Mouse (Mus musculus): ENCODE measurements around the gene Fto. TPM values are rescaled to one million over a fixed set of nuclear protein-coding genes. Genes with fewer than 3 reads are reported as not detected.

The Fto gene
- total RNA-seq, 1 experiment from 2014 or later, result 36.0 TPM

DNA sequence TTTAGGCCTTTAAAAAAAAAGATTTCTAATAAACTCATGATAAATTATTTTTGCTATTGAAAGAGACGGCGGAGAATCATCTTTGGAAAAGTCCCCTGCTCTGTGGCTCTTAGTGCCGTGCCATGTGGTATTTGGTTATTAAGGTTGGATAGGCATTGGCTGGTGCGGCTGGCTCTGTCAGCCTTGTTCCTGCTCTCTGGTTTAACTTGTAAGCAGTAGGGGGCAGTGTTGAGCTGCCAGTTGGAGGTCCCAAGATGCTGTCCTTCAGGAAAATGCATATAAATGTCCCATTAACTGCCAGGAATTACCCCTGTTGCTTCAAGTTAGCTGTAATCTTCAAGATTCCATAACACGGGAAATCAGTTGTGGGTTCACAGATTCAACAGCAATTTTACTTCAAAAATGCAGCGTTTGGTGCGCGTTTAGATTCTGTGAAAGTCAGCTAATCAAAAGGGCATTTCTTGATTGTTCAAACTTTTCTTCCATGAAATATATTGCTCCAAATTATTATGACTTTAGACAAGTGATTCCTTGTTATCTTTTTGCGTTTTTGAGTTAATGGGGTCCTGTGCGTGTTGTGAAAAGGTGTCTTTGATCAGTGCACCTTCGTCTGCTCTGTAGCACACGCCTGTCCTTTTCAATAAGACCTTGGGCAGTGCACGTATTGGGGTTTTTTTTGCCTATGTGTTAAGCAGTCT is 174.9 kb downstream of the Fto start:
- ATAC-seq (replicated peaks; ENCODE audit: low read depth, poor library complexity, severe bottlenecking), result peak; percentile 96

DNA sequence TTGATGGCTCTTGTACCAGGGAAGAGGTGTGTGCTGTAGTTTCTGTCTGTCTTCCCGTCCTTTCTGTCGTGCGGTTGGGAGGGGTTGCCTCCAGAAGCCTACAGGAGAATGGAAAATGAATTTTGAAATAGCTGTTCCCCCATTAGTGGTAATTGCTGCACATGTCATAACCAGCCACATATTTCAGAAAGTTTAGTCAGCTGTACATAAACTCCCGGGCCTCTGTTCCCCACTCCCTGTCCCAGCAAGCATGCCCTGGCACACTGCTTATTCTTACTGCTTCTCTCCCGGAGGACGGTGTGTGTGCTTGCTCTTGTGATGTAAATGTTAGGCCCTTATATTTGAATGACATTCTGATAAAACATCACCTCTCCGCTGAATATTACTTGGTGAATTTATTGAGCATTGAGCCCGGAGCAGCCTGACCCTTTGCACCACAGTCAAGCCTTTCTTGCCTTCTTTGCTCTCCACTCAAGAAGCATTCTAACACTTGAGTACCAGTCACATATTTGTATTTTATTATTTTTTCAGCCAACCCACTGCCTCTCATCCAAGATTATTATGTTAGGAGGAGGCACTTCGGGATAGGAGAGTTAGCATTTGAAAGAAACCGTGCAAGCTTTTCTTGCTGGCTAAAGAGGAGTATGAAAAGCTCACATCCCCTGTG is 175.6 kb downstream of the Fto start:
- ATAC-seq (replicated peaks; ENCODE audit: low read depth, poor library complexity, severe bottlenecking), result no peak

DNA sequence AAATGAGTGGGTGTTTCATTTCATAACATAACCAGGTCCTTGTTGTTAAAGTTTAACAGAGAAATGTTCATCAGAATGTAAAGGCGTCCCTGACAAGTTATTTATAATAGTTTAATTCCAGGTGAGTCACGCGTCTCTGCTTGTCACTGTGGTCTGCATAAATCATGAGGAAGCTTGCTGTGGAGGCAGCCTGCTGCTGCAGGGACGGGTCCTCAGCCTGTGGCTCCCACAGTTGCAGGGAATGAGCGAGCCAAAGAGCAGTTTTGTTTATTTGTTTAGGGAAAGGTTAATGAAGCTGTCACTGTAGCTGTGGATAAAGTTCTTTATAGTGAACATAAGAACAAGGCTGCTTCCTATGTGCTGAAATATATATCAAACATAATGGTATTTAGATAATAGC is 176.7 kb downstream of the Fto start:
- no peak for ATAC-seq (replicated peaks; ENCODE audit: low read depth, poor library complexity, severe bottlenecking)

DNA sequence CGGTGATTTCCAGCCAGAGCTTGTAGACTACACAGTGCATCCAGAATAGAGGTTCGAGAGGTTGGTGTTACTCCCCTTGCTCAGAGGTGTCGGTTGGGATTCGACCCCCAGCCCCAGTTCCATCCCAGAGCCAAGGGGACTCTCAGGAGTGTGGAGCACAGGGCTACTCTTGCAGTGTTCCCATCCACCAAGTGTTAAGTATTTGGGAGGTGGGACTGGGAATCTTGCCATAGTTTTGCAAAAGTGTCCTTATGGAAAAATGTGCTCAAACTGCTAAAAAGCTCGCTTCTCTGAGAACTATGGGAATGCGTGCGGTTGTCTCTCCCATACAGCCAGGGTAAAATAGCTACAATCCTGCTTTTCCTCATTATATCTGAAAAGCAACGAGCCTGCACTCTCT is 180.0 kb downstream of the Fto start:
- no peak for ATAC-seq (replicated peaks; ENCODE audit: low read depth, poor library complexity, severe bottlenecking)

DNA sequence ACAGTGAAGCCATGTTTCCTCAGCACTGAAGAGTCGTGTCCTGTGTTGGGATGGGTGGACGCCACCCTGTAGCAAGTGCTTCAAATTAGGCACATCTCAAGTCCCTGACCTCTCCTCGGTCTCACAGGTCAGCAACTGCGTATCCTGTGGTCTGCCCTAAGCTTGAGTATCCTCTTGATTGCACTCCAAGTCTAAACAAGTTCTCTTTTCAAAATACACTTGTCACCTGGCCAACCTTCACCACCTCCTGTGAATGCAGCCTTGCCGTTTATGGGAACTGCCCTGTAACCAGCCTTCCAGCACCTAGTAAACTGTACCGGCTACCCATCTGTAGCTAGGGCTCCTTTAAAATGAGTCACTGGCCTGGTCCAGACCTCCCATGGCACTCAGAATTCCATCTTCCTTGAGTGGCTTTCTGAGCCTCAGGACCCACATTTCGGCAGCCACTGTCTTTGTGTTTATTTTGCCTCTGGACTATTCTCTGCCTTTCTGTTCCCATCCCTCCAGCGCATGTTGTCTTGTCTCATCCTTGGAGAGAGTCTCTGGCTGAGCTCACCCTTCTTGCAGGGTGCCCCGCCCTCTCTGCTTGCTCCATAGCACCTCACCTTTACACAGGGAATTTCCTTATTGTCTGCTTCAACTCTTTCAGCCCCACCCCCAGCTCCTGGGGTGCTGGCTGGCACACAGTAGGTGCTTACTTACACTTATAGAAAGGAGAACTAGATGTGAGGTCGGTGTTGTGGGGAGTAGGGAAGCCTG is 181.4 kb downstream of the Fto start:
- no peak for ATAC-seq (replicated peaks; ENCODE audit: low read depth, poor library complexity, severe bottlenecking)

DNA sequence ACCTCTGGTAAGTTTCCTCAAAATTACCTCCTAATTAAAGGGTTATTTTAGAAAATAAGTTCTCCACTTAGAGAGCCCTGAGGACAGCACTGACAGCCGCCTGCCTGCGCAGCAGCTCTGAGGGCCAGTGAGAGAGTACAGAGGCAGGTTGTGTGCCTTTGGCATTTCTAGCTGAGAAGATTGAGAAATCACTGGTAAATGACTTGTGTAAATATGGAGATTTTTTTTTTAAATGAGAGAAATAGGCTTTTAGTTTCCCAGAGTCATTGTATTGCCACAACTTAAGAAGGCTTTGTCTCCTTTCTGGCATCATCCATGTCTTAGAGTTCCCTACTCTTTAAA is 181.9 kb downstream of the Fto start:
- no peak for ATAC-seq (replicated peaks; ENCODE audit: low read depth, poor library complexity, severe bottlenecking)

DNA sequence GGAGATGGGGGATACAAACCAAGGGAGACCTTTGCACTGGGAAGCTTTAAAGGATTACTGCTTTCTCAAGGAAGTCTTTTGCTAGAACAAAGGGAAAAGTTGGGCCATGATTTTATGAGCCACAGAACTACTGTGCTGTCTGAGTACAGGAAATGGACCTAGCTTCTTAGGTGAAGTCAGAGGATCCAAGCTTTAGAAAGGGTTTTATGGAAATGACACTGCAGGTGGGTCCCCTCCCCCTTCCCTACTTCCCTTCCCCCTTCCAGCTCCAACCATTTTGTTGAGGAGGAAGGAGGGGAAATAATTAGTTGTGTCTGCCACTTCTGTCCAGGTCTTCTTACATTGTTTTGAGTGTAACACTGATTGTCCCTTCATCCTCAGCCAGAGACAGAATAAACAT is 182.7 kb downstream of the Fto start:
- ATAC-seq (replicated peaks; ENCODE audit: low read depth, poor library complexity, severe bottlenecking), result no peak

DNA sequence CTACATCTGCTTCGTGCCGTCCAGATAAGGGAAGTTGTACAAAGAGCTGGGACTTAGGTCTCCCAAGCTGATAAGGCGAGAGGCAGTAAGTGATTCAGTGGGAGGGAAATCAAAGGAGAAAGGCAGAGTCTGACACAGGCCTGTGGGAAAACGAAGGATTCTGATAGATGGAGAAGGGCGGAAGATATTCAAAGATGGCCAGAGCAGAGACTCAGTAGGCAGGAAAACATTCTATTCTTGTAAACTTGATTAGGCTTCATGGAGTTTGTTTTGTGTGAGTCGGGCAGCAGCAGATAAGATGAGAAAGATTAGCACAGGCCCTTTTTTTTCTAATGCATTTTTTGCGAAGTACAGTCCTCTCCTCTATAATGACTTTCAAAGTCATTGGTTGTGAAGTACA is 183.6 kb downstream of the Fto start:
- no peak for ATAC-seq (replicated peaks; ENCODE audit: low read depth, poor library complexity, severe bottlenecking)

DNA sequence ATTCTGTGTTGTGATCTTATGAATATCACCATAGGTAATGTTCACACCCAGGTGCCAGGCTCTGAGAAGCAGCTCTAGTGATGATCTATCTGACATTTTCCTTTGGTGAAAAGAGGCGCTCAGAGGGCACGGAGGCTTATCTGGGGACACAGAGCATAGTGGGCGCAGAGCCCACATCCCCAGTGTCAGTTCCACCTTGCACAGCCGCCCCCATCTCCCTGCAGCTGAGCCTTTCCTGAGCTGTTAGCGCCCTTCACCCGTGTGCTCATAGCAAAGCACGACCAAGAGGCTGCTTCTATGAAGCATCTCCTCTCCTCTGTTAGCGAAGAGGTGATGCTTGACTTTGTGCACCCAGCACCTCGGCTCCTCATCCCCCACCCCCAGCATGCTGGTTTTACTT is 185.3 kb downstream of the Fto start:
- ATAC-seq (replicated peaks; ENCODE audit: low read depth, poor library complexity, severe bottlenecking), result peak; percentile 59; the same call in 1 of the 2 replicates

DNA sequence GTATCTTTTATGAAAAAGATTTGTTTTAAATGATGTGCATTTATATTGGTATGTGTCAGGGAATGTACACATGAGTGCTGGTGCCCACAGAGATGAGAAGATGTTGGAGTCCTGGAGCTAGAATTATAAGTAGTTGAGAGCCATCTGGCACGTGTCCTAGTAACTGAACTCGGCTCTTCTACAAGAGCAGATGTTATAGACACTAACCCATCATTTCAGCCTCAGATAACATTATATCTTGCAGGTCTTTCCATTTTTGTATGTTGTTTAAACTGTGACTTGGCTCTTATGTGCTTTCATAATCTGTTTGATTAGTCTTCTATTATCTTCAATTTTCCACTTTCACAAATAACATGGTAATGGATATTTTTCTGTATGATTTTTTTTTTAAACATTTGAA is 186.0 kb downstream of the Fto start:
- ATAC-seq (replicated peaks; ENCODE audit: low read depth, poor library complexity, severe bottlenecking), result no peak

DNA sequence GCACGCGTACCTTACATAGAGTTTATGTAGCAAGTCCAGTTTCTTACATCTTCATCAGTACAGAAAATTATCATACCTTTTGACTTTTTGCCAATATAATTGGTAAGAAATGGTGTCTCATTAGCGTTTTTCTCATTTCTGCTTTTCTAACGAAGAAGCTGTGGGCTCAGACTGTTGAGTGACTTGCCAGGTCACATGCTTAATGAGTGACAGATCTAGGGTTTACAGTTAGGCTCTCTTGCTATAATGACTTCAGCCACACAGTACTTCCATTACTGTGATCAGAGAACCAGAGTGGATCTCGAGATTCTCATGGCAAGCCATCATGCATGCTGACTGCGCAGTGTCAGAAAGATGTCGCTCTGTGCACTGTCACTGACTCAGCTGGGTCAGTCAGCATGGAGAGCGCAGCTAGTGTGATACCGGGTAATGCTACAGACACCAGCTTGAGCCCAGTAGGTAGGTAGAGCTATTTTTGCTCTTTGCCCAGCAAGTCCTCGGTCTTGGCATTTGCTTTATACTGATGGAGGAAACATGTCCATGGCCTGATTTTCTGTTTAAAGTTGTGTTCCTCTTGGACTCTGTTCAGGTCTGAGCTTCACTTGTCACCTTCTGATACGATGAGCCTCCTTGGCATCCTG is 188.8 kb downstream of the Fto start:
- ATAC-seq (replicated peaks; ENCODE audit: low read depth, poor library complexity, severe bottlenecking), result peak; percentile 59

DNA sequence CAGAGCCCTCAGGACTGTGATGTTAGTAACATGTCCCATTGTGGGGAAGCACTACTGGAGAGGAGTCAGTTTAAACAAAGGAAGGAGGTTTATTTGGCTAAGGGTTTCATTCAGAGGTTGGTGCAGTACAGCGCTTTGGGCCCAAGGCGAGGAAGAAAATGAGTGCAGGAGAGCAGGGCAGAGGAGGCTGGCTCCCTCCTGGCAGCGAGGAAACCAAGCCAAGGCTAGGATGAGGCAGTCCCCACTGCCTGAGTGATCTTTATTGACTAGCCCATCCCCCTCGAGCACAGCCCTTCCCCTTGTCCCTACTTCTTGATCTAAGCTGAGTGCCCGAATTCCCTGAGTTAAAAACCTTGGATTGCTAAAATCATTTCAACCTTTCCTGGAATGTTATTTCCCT is 189.5 kb downstream of the Fto start:
- ATAC-seq (replicated peaks; ENCODE audit: low read depth, poor library complexity, severe bottlenecking), result no peak

DNA sequence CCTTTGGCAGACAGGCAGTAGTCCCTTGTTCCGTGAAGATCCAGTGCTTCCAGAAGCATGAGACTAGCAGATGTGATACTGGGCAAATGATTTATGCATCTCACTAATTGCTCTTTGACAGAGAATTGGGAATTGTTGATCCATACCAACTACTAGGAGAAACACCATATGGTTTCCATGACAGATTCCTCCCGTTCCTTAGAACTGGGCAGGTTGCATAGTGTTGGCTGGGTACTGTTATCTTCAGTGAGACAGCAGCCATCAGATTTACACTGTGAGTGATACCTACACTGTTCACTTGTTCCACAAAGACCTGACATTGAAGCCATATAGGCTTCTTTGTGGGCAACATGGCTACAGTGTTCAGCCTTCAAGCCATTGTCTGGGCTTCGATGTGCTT is 191.0 kb downstream of the Fto start:
- no peak for ATAC-seq (replicated peaks; ENCODE audit: low read depth, poor library complexity, severe bottlenecking)

DNA sequence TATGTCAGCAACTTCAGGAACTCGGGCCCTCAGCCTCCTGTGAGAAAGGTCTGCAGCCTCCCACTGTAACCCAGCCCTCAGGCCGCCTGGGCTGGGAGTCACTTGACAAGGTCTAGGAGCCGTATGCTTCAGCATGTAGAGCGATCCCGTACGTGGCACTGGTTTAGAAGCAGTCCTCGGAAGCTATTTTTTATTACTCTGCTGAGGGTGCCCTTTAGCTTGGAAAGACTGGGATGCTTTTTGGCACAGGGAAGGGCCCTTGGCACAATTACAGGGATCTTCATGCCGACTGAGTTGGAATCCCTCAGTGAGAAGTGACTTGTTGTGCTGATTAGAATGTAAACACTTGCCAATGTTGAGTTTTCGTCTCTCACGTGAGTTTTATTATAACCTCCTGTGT is 191.6 kb downstream of the Fto start:
- ATAC-seq (replicated peaks; ENCODE audit: low read depth, poor library complexity, severe bottlenecking), result no peak

DNA sequence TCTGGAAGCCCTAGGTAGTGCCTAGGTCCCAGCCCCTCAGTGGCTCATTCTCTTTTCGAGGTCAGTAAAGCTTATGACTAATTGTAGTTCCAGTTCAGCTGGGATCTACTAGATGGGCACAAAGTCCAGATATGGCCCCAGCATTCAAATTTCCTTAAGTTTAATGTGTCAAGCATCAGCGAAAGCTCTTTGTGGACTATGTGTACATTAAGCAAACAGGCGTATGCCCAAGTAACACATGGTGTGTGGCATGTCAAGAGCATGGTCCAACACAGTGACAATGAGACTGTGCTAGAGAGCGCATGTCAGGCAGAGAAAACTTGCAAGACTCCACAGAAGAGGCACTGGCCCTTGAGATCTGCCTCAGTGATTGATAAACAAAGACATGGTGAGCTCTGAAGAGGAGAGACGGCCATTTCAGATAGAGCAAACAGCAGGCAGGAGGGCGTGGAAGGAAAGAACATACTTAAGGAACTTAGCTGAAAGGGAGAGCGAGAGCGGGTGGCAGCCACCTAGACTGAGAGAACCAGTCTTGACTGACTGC is 192.2 kb downstream of the Fto start:
- ATAC-seq (replicated peaks; ENCODE audit: low read depth, poor library complexity, severe bottlenecking), result no peak

DNA sequence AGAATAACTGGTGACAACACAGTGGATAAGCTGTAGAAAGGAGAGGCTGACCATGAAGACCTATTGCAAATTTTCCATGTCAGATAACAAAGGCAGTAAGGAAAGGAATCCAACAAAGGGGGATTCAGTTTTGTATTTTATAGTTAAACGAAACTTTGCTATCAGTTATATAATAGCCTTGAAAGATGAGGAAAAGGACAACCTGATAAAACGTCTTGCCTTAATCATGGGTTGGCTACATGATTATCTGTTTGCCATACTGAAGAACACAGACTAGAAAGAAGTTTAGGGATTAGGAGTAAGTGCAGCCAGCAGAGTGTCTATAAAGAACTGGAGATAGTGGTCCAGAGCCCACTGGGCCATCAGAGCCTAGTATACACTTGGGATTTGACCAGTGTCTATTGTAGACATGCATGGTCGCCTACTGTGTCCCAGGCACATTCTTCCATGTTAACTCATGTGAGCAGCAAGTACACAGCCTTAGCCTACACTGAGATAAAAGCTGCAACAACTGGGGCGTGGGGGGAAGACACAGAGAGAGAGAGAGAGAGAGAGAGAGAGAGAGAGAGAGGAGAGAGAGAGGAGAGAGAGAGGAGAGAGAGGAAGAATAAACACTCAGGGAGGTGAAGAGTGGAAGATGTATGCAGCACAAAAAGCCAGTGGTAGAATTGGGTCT is 192.8 kb downstream of the Fto start:
- no peak for ATAC-seq (replicated peaks; ENCODE audit: low read depth, poor library complexity, severe bottlenecking)

DNA sequence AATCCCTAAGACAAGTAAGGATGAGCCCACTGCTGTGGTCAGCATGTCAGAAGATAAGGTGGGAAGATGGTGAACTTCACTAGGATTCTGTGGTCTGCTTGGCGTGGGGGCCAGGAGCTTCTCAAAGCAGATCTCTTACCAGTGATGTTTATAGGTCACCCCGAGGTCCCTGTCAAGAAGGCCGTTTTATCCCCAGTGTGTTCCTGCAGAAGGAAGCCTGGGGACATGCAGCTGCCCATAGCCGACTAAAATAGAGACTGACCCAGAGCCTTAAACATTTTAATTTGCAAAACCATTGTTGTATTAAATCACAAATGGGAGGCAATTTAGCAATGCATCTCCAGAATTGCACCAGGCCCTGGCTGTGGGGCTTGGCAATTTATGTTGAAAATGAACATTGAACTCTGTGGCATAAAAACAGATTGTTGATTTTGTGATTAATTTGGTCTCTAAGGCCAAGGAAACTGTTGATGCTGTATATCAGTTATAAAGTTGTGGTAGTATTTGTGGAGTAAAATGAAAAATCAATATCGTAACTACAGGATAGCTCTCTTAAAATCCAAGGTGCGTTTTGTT is 193.4 kb downstream of the Fto start:
- ATAC-seq (replicated peaks; ENCODE audit: low read depth, poor library complexity, severe bottlenecking), result no peak

DNA sequence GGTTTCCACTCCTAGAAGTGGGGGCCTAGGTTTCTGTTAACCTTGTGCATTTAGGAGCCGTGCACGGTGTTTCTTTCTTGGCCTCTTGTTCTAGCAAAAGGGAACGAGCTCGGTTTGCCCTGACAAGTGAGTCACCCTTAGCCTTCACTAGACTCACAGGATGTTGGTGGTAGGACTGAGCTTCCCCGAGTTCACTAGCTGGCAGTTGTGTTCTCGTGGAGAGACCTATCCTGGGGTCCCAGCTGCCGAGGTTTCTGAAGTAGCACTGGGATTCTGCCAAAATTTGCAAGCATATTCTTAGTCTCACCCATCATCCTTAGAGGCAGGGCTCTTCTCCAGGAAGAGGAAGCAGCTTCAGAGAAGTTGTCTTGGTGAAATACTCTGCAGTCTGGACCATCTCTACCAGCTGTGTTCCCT is 194.4 kb downstream of the Fto start:
- peak; percentile 39 for ATAC-seq (replicated peaks; ENCODE audit: low read depth, poor library complexity, severe bottlenecking)

DNA sequence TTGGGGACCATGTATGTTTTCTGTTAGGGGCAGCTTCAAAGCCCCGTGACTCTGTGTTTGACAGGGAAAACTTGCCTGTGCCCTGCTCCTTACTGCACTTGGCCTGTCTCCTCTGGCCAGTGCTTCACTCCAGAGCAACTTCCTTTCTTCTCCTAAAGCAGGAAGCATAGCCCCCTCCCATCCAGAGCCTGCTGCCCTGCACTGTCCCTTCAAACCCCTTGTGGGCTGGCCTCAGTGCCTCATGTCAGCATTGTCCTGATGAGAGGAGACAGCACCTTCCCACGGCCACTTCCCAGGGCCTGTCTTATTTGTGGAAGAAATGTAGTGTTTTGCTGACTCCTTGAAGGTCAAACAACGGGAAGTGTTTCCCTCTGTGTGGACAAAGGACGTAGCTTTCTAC is 195.0 kb downstream of the Fto start:
- ATAC-seq (replicated peaks; ENCODE audit: low read depth, poor library complexity, severe bottlenecking), result no peak
